Mouse (Mus musculus): ENCODE data around the gene Grk3.

Gene Grk3

DNA sequence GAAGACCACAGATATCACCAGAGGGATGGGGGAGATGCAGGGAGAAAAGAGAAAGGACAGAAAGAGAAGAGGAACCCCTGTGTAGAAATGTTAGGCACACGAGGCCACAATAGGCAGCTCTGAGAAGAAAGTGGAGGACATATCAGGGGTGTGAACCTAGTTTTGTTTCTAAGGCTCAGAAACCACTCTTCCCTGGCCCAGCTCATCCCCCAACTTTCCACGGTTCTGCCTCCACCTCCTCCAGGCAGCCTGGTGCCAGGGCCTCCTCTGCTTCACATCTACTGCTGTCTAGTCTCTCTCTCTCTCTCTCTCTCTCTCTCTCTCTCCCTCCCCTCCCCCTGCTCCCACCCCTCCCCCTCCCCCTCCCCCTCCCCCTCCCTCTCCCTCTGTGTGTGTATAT is 7.1 kb downstream of the Grk3 start:
- DNase-seq, result no peak

GRCm38 (mm10) chr5:113006997-113007396 is 8.6 kb downstream of the Grk3 start:
- no peak for DNase-seq

GRCm38 (mm10) chr5:113005941-113006391 is 9.6 kb downstream of the Grk3 start:
- no peak for DNase-seq

DNA sequence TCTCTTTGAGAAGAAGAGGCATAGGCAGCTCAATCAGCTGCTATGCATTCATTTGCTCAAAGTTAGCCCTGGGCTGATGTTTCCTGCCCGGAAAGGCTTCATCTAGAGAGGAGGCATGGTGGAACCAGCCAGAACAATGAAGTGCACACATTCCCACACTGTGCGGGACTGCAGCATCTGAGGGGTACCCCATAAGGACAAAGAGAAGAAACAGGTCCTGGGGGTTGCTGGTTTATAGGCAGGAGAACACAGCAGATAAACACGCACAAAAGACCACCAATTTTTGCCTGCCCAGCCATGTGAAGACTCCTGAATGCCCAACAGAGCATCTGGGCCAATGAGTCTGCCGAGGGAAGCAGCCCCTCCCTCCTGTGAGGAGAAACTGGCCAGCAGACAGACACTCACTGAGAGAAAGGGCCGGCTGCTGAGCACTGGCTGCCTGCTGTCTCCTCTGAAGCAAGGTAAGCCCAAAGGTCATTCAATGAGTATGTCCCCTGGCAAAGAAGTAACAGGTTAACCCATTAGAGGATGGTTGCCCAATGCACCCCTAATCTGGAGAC is 12.7 kb downstream of the Grk3 start:
- DNase-seq, result no peak

DNA sequence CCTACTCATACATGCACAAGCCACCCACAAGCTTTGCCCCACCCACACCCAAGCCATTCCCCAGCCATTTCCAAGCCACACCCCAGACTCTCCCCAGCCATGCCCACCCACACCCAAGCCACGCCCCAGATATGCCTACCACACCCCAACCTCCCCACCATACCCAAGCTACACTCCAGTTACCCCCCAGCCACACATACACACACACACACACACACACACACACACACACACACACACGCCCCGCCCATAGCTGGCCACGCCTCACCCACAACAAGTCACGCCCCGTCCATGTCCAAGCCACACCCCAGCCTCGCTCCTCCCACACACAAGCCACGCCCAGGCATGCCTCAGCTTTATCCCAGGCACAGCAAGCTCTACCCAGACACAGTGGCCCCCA is 16.4 kb downstream of the Grk3 start:
- DNase-seq, result no peak

DNA sequence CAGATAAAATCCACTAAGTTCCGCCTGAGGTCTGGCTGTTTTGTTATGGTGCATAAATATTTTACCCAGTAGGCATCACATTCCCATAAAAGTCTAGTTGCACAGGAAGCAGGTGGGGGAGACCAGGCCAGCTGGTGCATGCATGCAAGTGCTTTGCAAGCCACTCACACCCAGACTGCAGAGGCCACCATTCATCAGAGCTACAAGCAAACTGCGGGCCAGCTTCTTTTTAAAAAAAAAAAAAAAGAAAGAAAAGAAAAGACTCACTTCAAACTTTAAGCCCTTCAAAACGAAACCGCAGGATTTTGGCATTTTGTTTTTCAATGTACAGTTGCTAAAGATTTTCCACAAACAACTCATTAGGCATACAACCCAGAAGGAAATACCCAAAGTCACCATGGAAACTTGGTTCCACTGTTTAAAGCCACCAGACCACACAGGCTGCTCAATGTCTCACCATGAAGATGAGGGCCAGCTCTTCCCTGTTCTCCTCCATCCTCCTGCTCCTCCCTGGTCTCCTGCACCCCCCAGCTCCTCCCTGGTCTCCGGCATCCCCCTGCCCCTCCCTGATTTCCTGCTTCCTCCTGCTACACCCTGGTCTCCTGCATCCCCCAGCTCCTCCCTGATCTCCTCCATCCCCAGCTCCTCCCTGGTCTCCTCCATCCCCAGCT is 17.9 kb downstream of the Grk3 start:
- DNase-seq, result no peak

DNA sequence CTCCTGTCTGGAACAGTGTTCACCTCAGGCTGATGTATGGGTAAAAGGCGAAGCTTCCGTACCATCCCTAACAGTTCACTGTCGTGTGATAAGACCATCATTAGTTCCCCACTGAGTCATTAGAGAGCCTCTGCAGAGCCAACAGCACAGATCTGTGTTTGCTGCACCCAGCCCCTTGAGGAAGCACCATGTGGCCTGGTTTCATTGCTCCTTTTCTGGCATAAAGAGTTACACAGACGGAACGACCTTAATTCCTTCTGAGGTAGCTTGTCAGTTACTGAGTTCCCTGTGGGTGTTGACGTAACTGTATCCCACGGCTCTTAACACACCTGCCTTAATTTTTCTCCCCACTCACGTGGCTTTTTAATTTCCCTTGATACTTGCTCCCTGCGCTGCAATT is 24.3 kb downstream of the Grk3 start:
- DNase-seq, result no peak

DNA sequence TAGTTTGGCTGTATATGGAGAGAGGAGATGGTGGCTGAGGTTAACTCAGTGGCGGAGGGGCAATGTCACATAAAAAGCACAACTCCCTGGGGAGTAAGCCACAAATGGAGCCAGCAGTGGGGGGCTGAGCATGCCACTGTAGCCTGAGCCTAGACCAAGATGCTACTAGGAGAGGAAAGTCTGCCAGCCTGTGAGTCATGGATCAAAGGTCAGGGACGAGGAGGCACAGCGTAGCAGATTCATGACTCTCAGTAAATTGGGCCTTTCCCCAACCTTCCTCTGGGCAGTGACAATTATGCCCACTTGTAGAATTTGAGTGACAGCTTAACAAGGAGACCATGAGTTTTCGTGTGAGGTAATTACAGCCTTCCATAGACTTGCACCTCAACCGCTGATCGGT is 33.7 kb downstream of the Grk3 start:
- DNase-seq, result no peak

DNA sequence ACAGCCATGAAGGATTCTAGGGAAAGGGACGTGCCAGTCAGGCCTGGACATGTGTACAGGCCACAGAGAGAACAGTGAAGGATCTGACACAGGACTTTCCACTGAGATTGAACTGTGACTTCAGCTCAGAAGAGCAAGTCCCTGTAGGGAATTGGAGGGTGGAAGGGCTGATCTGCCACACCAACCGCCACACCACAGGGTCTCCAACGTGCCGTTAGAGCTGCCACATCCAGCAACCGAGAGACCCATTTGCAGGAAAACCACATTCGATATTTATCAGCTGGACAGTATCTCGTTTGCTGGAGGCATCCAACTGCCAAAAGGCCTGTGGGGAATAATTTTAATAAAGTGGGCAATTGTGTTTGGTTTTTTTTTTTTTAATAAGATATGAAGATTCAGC is 35.9 kb downstream of the Grk3 start:
- no peak for DNase-seq

DNA sequence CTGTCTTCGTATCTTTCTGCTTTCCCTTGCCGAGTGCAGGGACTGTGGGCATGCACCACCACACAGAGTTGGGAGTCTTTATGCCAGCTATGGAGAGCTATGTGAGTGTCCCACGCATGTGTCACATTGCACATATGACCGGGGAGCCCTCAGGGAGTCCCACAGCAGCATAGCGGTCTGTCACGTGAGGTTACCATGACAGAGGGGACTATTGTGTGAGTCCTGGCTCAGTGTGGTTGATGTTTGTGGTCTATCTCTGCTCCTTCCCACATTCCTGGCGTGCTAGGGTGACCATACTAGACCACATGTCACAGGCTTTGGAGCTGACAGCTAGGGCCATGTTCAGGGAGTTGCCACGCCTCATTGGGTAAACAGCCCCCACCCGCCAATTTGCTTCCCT is 36.4 kb downstream of the Grk3 start:
- DNase-seq, result no peak

DNA sequence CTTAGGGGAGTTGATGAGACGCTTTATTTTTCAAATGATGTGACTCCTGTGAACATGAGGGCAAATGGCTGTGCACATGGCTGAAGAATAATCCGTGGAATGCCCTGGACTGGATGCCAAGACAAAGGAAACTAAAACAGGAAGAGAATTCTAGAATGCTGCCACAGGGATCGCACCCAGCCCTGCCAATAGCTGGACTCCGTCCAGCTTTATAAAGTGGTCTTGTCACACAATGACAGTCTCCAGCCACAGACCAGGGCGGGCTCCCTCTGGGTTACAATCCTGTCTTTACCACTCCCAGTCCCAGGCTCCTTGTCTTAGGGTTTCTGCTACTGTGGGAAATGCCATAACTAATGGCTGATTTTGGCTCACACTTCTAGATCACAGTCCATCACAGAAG is 38.5 kb downstream of the Grk3 start:
- no peak for DNase-seq

DNA sequence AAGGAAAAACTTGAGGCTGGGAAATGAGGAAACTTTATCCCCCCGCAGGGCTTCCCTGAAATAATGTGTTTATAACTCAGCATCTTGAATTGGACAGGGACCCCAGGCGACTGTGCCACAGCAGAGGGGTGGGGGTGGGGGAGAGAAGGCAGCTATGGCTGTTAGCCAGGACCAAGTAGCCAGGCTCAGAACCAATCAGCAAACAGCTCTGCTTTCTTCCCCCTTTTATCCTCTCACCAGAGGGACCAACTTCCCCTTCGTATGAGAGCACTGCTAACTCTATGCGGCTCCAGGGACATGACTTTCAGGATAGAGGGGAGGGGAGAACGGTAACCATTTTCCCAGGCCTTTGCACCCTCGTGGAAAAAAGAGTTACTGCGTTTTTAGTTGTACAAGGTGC is 42.0 kb downstream of the Grk3 start:
- no peak for DNase-seq

GRCm38 (mm10) chr5:112972297-112972696 is 43.3 kb downstream of the Grk3 start:
- DNase-seq, result no peak

DNA sequence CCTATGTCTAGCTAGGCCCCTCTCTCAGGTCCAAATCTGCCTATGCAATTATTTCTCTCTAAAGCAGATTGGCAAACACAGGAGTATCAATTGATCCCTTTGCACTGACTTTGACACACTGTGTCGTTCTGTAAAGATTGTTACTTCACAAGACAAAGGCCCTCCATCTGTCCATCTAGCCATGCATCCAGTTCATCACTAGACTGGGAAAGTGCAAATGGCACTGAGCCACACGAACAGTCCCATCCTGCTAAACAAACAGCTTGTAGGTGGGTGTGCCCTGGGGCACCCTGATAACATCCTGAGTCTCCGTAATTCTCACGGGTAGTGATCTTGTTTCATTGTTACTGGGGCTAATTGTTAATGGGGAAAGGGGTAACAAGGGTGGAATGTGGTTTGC is 52.1 kb downstream of the Grk3 start:
- DNase-seq, result no peak

- DNase-seq, result no peak
Observed at GRCm38 (mm10) chr5:112962166-112962565, 53.4 kb downstream of the Grk3 start.

GRCm38 (mm10) chr5:112960911-112961310 is 54.7 kb downstream of the Grk3 start:
- no peak for DNase-seq

DNA sequence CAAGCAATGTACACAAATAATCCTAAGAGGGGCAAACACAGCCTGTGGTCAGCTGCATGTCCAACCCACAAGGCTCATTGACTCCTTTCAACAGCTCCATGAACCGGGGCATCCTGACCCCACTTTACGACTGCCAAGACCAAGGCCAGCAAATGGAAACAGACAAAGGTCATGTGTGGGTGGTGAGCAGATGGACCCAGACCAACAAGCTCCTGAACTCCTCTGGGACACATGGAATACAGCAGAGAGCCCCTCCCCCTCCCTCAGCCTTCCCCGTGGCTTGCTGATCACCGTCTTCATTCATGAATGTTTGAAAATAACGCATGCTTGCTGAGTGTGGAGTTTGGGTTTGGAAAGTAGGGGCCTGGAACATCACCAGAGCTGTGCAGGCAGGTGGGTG is 57.3 kb downstream of the Grk3 start:
- DNase-seq, result peak; percentile 15

DNA sequence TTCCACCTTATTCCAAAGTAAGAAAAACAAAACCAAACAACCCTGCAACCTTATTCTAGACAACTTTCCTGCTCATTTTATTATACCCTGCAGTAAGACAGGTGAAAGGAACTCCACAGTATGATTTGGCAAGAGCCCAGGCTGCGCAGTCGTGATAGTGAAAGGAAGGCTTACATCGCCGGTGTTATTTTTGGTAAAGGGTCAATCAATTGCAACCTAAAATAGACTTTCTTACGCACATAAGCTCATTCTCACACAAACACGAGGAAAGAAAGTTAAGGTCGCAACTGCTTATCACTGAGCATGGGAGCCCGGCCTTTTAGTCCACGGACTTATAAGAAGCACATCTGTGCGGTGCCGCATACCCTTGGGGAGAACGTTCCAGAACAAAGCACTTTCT is 58.8 kb downstream of the Grk3 start:
- DNase-seq, result no peak

GRCm38 (mm10) chr5:112956368-112956767 is 59.2 kb downstream of the Grk3 start:
- DNase-seq, result no peak

- no peak for DNase-seq
Observed at GRCm38 (mm10) chr5:112950847-112951246, 64.7 kb downstream of the Grk3 start.

DNA sequence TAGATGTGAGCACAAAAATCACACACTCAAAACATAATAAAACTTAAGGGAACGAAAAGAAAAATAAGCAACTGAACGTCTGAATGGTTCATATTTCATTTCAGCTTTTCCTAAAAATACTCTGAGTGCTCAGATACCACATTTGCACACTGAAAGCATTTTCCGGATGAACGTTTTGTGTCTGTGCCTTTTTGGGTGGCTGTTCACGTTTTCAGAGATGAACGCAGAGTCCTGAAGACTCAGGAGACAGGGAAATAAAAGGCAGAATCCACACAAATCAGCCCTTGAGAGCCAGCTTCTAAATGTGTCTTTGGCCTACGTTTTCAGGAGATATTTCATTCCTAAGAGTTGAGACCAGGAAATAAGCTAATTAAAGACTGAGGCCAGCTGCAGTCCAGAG is 69.7 kb downstream of the Grk3 start:
- no peak for DNase-seq

DNA sequence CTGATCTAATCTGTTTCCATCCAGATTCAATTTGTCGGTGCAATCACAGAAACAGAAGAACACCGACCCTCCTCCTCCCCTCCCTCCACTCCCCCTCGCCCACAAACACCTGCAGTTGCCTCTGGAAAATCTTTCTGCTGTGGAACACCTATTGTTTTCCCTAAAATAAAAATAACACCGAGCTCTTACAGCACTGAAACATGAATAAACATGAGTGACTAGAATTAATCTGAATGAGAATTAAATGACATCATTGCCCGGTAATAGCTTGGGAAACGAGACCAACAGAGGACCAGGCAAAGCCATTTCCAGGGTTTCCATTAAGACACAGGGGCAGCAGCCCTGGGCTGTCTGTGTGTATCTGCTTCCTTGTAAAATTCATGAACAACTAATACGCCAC is 73.3 kb downstream of the Grk3 start:
- DNase-seq, result no peak

- no peak for DNase-seq
Observed at GRCm38 (mm10) chr5:112941001-112941400, 74.6 kb downstream of the Grk3 start.

GRCm38 (mm10) chr5:112936632-112937031 is 79.0 kb downstream of the Grk3 start:
- no peak for DNase-seq

DNA sequence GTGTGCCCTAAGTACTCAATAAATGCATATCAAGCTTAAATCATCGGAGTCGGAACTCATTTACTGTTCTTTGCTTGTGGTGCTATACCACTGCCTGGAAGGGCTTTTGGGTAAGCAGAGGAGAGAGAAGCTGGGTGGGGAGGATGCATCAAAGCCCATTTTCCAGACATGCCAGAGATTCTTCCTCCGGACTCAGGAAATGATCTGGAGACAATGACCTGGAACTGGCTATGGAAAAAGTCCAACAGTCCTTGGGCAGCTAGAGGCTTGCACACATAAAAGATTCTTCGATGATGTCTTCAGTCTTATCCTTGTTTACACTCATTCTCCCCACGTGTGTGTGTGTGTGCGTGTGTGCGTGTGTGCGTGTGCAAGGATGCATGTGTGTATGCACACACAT is 80.2 kb downstream of the Grk3 start:
- no peak for DNase-seq

Data from kidney, adult 18-20 months (tissue).